Mouse (Mus musculus): ENCODE results near the gene Scrn1. TPM values are rescaled to one million over a fixed set of nuclear protein-coding genes. Genes with fewer than 3 reads are reported as not detected.
A peak's percentile ranks its signal among the peaks of the same experiment; 100 is the strongest.

The Scrn1 gene
- total and polyA plus RNA-seq, 2 experiments from 2014 or later = 113 to 127 TPM

DNA sequence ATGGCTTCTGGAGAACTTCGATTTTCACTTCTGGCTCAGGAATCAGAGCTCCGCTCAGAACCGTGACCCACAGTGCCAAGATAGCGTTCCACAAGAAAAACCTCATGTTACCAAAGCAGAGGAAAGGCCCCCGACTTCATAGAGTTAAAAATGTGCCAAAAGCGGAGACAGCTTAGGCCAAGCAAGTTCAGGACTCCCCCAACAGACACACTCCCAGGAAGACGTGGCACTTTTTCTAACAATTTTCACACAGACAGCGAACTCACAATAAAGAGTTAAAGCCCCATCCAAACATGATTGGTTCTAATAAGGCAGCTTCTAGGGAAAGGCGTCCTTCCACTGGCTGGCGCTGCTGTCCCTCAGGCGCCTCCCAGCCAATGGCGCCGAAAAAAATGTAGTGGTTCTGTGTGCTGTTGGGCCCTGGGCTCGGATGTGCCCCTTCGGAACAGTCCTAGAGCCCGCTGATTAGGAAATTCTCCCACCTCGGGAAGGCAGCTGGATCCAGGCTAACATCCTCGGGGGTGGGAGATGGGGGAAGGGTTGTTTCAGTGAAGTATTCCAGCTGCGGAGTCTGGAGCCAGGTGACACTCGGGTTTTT is 26.7 kb upstream of the Scrn1 start:
- 0% methylated on average over 20 of the region's 20 CpGs for WGBS

GRCm38 (mm10) chr6:54591778-54592177 is 25.5 kb upstream of the Scrn1 start:
- H3K4me1 ChIP-seq (ENCODE audit: insufficient read depth, low read length) = no peaks in the 10 kb centered on the region
- TF ChIP-seq CTCF (IDR thresholded peaks at IDR 0.05) = no peak

More for the DNA sequence above, 26.7 kb upstream of the Scrn1 start:
- Histone ChIP-seq H3K4me3 (ENCODE audit: low read depth, low read length) (peak overlapping the region; percentile 54), H3K9ac (replicated peaks; ENCODE audit: low read length, poor library complexity, severe bottlenecking) (peak overlapping the region; percentile 54), H3K4me1 (ENCODE audit: insufficient read depth, low read length) (no peaks in the 10 kb centered on the region), H3K27me3 (ENCODE audit: insufficient read depth, low read length) (no peaks in the 10 kb centered on the region), H3K4me2 (ENCODE audit: low read depth, low read length, poor library complexity, severe bottlenecking) (peak overlapping the region; percentile 52), H3K9me3 (ENCODE audit: low read length) (no peaks in the 10 kb centered on the region), H3K27ac (ENCODE audit: low read depth, low read length) (peak overlapping the region; percentile 62; the same call in 1 of the 2 replicates), H3K36me3 (ENCODE audit: insufficient read depth, low read length) (no peaks in the 10 kb centered on the region)
- peak; percentile 22; the same call in 1 of the 2 replicates for TF ChIP-seq CTCF (IDR thresholded peaks at IDR 0.05)
- DNase-seq (ENCODE audit: low spot score) (peak; percentile 97), ATAC-seq (ENCODE audit: low FRiP score) (peak; percentile 89)

DNA sequence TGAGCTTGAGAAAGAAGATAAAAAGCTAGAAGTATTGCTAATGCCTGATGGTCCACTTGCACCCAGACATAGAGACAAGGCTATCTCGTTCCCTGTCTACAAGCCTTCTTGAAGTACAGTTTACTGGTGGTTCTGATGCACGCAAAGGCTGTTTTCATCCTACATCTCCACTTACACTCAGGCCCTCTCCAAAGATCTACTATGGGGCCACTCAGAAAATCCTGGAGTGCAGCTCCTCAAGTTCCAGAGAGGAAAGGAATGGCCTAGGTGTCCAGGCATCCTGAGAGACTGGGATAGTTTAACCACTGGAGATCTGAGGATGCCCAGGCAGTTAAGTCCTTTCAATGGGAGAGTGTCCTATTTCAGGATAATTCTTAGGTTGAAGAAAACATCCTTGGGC is 24.4 kb upstream of the Scrn1 start:
- DNase-seq (ENCODE audit: low spot score) (no peak), ATAC-seq (ENCODE audit: low FRiP score) (no peak)
- WGBS = 98% methylated on average over 2 of the region's 2 CpGs
- TF ChIP-seq CTCF (IDR thresholded peaks at IDR 0.05) = no peak
- no peak overlapping the region for H3K27ac ChIP-seq (ENCODE audit: low read depth, low read length)
- no peak overlapping the region for H3K4me2 ChIP-seq (ENCODE audit: low read depth, low read length, poor library complexity, severe bottlenecking)
- no peaks in the 10 kb centered on the region for H3K27me3 ChIP-seq (ENCODE audit: insufficient read depth, low read length)
- H3K9me3 ChIP-seq (ENCODE audit: low read length) = no peaks in the 10 kb centered on the region
- H3K4me1 ChIP-seq (ENCODE audit: insufficient read depth, low read length) = no peaks in the 10 kb centered on the region
- H3K36me3 ChIP-seq (ENCODE audit: insufficient read depth, low read length) = no peaks in the 10 kb centered on the region
- H3K9ac ChIP-seq (replicated peaks; ENCODE audit: low read length, poor library complexity, severe bottlenecking) = no peak overlapping the region
- H3K4me3 ChIP-seq (ENCODE audit: low read depth, low read length) = no peak overlapping the region

More at GRCm38 (mm10) chr6:54591778-54592177, 25.5 kb upstream of the Scrn1 start:
- Histone ChIP-seq H3K4me3 (ENCODE audit: low read depth, low read length) (no peak overlapping the region), H3K36me3 (ENCODE audit: insufficient read depth, low read length) (no peaks in the 10 kb centered on the region), H3K9ac (replicated peaks; ENCODE audit: low read length, poor library complexity, severe bottlenecking) (no peak overlapping the region), H3K4me2 (ENCODE audit: low read depth, low read length, poor library complexity, severe bottlenecking) (0 out of 2 replicates have a peak overlapping the region, but pooled peaks have one; percentile 6), H3K27me3 (ENCODE audit: insufficient read depth, low read length) (no peaks in the 10 kb centered on the region), H3K27ac (ENCODE audit: low read depth, low read length) (no peak overlapping the region), H3K9me3 (ENCODE audit: low read length) (no peaks in the 10 kb centered on the region)
- 45% methylated on average over 6 of the region's 6 CpGs for WGBS
- ATAC-seq (ENCODE audit: low FRiP score) (no peak), DNase-seq (ENCODE audit: low spot score) (no peak)

DNA sequence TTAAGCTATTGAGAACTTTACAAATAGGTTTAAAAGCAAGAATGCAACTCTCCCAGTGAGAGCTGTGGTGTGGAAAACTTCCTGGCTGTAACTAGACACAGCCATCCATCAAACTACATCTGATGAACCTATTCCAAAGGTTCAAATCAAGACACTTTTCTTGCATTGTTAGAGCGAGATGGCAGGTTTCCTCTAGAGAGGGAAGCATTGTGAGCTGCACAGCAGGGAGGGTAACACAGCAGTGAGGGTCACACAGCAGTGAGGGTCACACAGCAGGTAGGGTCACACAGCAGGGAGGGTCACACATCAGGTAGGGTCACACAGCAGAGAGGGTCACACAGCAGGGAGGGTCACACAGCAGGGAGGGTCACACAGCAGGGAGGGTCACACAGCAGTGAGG is 21.9 kb upstream of the Scrn1 start:
- DNase-seq (ENCODE audit: low spot score) (no peak), ATAC-seq (ENCODE audit: low FRiP score) (no peak)
- TF ChIP-seq CTCF (IDR thresholded peaks at IDR 0.05) = no peak
- no peak overlapping the region for H3K4me3 ChIP-seq (ENCODE audit: low read depth, low read length)
- 35% methylated on average over 1 of the region's 1 CpGs for WGBS
- no peaks in the 10 kb centered on the region for H3K36me3 ChIP-seq (ENCODE audit: insufficient read depth, low read length)
- no peaks in the 10 kb centered on the region for H3K4me1 ChIP-seq (ENCODE audit: insufficient read depth, low read length)
- H3K9me3 ChIP-seq (ENCODE audit: low read length) = no peaks in the 10 kb centered on the region
- no peak overlapping the region for H3K9ac ChIP-seq (replicated peaks; ENCODE audit: low read length, poor library complexity, severe bottlenecking)
- H3K27ac ChIP-seq (ENCODE audit: low read depth, low read length) = no peak overlapping the region
- H3K27me3 ChIP-seq (ENCODE audit: insufficient read depth, low read length) = no peaks in the 10 kb centered on the region
- H3K4me2 ChIP-seq (ENCODE audit: low read depth, low read length, poor library complexity, severe bottlenecking) = no peak overlapping the region

DNA sequence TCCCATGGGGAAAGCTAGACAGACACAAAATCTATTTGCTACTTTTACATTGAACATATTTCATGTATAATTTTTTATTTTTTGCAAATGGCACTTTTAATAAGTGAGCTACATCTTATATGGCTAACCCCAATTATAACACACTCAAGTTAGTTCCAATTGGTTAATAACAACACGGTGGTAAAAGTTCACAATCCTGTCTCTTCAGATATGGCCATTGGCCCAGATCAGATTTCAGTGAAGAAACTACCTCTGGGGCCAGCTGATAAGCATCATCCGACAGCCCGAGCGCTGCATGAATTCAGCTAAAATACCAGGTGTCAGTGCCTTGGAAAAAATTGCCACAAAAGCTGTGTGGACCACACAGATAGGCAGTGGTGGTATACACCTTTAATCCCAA is 21.4 kb upstream of the Scrn1 start:
- no peaks in the 10 kb centered on the region for H3K9me3 ChIP-seq (ENCODE audit: low read length)
- no peaks in the 10 kb centered on the region for H3K36me3 ChIP-seq (ENCODE audit: insufficient read depth, low read length)
- H3K27ac ChIP-seq (ENCODE audit: low read depth, low read length) = no peak overlapping the region
- no peak overlapping the region for H3K4me3 ChIP-seq (ENCODE audit: low read depth, low read length)
- TF ChIP-seq CTCF (IDR thresholded peaks at IDR 0.05) = no peak
- DNase-seq (ENCODE audit: low spot score) = no peak
- 90% methylated on average over 4 of the region's 4 CpGs for WGBS
- no peak overlapping the region for H3K4me2 ChIP-seq (ENCODE audit: low read depth, low read length, poor library complexity, severe bottlenecking)
- no peak overlapping the region for H3K9ac ChIP-seq (replicated peaks; ENCODE audit: low read length, poor library complexity, severe bottlenecking)
- H3K4me1 ChIP-seq (ENCODE audit: insufficient read depth, low read length) = no peaks in the 10 kb centered on the region
- ATAC-seq (ENCODE audit: low FRiP score) = no peak
- H3K27me3 ChIP-seq (ENCODE audit: insufficient read depth, low read length) = no peaks in the 10 kb centered on the region

- H3K4me2 ChIP-seq (ENCODE audit: low read depth, low read length, poor library complexity, severe bottlenecking) = no peak overlapping the region
- ATAC-seq (ENCODE audit: low FRiP score) = no peak
- no peaks in the 10 kb centered on the region for H3K27me3 ChIP-seq (ENCODE audit: insufficient read depth, low read length)
- H3K4me1 ChIP-seq (ENCODE audit: insufficient read depth, low read length) = no peaks in the 10 kb centered on the region
- no peak for DNase-seq (ENCODE audit: low spot score)
- no peak overlapping the region for H3K4me3 ChIP-seq (ENCODE audit: low read depth, low read length)
- H3K9ac ChIP-seq (replicated peaks; ENCODE audit: low read length, poor library complexity, severe bottlenecking) = no peak overlapping the region
- no peaks in the 10 kb centered on the region for H3K9me3 ChIP-seq (ENCODE audit: low read length)
- no peak overlapping the region for H3K27ac ChIP-seq (ENCODE audit: low read depth, low read length)
- 62% methylated on average over 8 of the region's 8 CpGs for WGBS
- no peaks in the 10 kb centered on the region for H3K36me3 ChIP-seq (ENCODE audit: insufficient read depth, low read length)
- no peak for TF ChIP-seq CTCF (IDR thresholded peaks at IDR 0.05)
Measured at GRCm38 (mm10) chr6:54586911-54587310, 20.6 kb upstream of the Scrn1 start.
